Mouse (Mus musculus) stomach, embryonic 14.5 days (tissue): ENCODE results near the gene Phyhd1. TPM values are rescaled to one million over a fixed set of nuclear protein-coding genes. Genes with fewer than 3 reads are reported as not detected.
A peak's percentile ranks its signal among the peaks of the same experiment; 100 is the strongest.

Experiments used
- ATAC-seq: fragments of 200-750 bp; cut with Nextera tagmentation; 2 replicates; pipeline ENCODE4 v1.8.0; 2017; ENCODE audit warnings: low read depth, moderate TSS enrichment; ENCODE audit not compliant: insufficient number of reproducible peaks, insufficient read depth, low FRiP score
- H3K27ac ChIP-seq: fragments of 300-500 bp; sonication (generic); 2 replicates; pipeline ENCODE4 v1.5.1; 2014; ENCODE audit warnings: mild to moderate bottlenecking, low read length, moderate library complexity, mixed read lengths
- H3K27me3 ChIP-seq: fragments of 300-500 bp; sonication (generic); 2 replicates; pipeline ENCODE4 v1.6.1; 2014; ENCODE audit warnings: low read length, control low read depth, mixed read lengths; ENCODE audit not compliant: control insufficient read depth, insufficient read depth
- H3K36me3 ChIP-seq: fragments of 300-500 bp; sonication (generic); 2 replicates; pipeline ENCODE4 v1.6.1; 2014; ENCODE audit warnings: mild to moderate bottlenecking, control low read depth, low read length, moderate library complexity, mixed read lengths; ENCODE audit not compliant: control insufficient read depth, insufficient read depth
- H3K4me1 ChIP-seq: fragments of 300-500 bp; sonication (generic); 2 replicates; pipeline ENCODE4 v1.6.1; 2014; ENCODE audit warnings: low read length, control low read depth, mixed read lengths; ENCODE audit not compliant: control insufficient read depth, insufficient read depth
- H3K4me2 ChIP-seq: fragments of 300-500 bp; sonication (generic); replicated peaks from 2 replicates; pipeline ENCODE4 v1.6.1; 2014; ENCODE audit warnings: low read depth, low read length, control low read depth
- H3K4me3 ChIP-seq: fragments of 300-500 bp; sonication (generic); 2 replicates; pipeline ENCODE4 v1.5.1; 2014; ENCODE audit warnings: low read depth, low read length, control low read depth
- H3K9ac ChIP-seq: fragments of 300-500 bp; sonication (generic); replicated peaks from 2 replicates; pipeline ENCODE4 v1.6.1; 2014; ENCODE audit warnings: low read depth, mild to moderate bottlenecking, control low read depth, low read length, moderate library complexity, mixed read lengths
- H3K9me3 ChIP-seq: fragments of 300-500 bp; sonication (generic); 2 replicates; pipeline ENCODE4 v1.6.1; 2016; ENCODE audit warnings: low read depth, low read length, control low read depth; ENCODE audit not compliant: control insufficient read depth
- WGBS: fragments of 180-500 bp; shearing (Covaris S2); extraction: QIAGEN DNeasy Blood & Tissue Kit; methylation state at CpG from one replicate; pipeline ENCODE4 v1.1.7; 2014; 5-methylcytosine and 5-hydroxymethylcytosine counted together
- polyA plus RNA-seq: library from polyadenylated mRNA; unstranded; fragments of >200 nt; fragmentation: Nextera tagmentation; extraction: Ambion mirVana; gene quantifications from 2 replicates; pipeline ENCODE4 v1.2.1, GENCODE M21; 2014

The Phyhd1 gene
- polyA plus RNA-seq, 1 experiment from 2014 or later, result 16.2 TPM

DNA sequence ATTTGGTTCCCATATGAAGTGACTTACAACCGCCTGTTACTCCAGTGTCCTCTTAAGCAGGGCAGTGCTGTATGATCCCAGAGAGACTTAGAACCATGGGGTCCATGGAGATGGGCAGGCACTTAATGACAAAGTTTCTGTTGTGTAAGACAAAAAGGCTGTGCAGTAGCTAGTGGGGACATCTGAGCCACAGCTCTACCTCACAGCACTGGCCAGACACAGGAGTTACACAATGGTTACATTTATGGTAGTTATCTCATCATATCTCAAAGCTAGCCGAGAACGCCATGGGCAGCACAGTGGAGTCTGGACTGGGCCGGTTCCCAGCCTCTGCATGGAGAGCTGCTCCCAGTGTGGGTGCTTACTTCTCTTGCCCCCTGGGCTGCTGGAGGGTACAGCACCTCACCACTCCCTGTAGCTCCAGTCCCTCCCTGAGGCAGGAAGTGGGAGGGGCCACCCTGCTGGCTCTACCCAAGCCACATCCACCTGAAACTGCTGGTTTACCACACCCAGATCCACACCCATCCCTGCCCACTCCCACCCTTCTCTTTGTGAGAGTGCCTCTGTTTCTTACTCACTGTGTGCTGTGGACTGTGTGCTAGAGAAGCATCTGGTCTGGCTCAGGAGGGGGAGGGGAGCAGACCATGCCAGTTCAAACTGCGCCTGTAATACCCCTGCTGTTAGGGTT is 14.4 kb upstream of the Phyhd1 start:
- WGBS, result 67% methylated on average over 5 of the region's 5 CpGs
- H3K9me3 ChIP-seq, result no peaks in the 10 kb centered on the region
- H3K4me3 ChIP-seq, result no peak overlapping the region
- no peak overlapping the region for H3K4me2 ChIP-seq
- no peaks in the 10 kb centered on the region for H3K27me3 ChIP-seq
- H3K27ac ChIP-seq, result peak overlapping the region; percentile 70
- H3K9ac ChIP-seq, result no peak overlapping the region
- H3K36me3 ChIP-seq, result peaks cover 38% of the 10 kb centered on the region
- ATAC-seq, result peak; percentile 96
- H3K4me1 ChIP-seq, result peaks cover 7% of the 10 kb centered on the region; the same call in 1 of the 2 replicates

DNA sequence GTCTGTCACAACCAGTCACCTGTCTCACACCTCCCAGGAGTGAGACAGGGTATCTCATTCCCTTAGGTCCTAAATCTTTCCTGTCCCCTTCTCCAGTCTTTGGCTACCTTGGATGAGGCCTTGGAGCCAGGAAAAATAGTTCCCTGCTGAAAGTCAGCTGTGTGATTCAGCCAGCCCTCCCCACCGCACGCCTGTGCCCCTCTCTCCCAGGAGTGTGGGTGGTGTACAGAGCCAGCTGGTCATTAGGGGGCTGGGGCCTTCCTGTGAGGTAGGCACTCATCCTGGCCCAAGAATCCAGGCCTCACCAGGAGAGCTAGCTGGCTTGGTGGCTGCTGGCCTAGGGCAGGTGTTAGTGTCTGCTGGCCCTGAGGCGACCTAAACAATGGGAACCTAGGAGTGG is 13.5 kb upstream of the Phyhd1 start:
- H3K36me3 ChIP-seq, result peaks cover 47% of the 10 kb centered on the region
- H3K4me1 ChIP-seq, result peaks cover 7% of the 10 kb centered on the region; the same call in 1 of the 2 replicates
- H3K9ac ChIP-seq, result no peak overlapping the region
- H3K27ac ChIP-seq, result peak overlapping the region; percentile 64
- WGBS, result 63% methylated on average over 3 of the region's 3 CpGs
- H3K9me3 ChIP-seq, result no peaks in the 10 kb centered on the region
- no peak overlapping the region for H3K4me3 ChIP-seq
- no peaks in the 10 kb centered on the region for H3K27me3 ChIP-seq
- no peak for ATAC-seq
- no peak overlapping the region for H3K4me2 ChIP-seq

DNA sequence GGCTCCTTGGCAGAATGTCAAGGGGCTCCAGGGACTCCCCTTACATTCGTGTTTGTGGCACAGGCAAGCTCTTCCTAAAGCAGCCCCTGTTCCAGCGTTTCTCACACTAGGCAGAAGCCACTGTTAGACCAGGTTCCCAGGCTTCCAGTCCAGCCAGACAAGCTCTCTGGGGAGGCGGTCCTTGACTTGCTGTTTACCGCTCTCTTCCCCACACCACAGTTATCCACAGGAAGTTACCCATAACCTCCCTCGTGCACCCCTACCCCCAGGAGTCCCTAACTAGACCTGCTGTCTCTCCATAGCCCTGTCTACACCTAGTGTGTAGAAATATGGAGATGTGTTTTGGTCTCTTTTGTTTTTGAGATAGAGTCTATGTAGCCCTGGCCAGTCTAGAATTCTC is 12.2 kb upstream of the Phyhd1 start:
- Histone ChIP-seq H3K4me1 (peaks cover 7% of the 10 kb centered on the region; the same call in 1 of the 2 replicates), H3K9me3 (no peaks in the 10 kb centered on the region), H3K9ac (no peak overlapping the region), H3K4me3 (no peak overlapping the region), H3K27ac (no peak overlapping the region), H3K4me2 (no peak overlapping the region), H3K27me3 (no peaks in the 10 kb centered on the region), H3K36me3 (peaks cover 50% of the 10 kb centered on the region)
- 85% methylated on average over 5 of the region's 5 CpGs for WGBS
- ATAC-seq, result no peak

DNA sequence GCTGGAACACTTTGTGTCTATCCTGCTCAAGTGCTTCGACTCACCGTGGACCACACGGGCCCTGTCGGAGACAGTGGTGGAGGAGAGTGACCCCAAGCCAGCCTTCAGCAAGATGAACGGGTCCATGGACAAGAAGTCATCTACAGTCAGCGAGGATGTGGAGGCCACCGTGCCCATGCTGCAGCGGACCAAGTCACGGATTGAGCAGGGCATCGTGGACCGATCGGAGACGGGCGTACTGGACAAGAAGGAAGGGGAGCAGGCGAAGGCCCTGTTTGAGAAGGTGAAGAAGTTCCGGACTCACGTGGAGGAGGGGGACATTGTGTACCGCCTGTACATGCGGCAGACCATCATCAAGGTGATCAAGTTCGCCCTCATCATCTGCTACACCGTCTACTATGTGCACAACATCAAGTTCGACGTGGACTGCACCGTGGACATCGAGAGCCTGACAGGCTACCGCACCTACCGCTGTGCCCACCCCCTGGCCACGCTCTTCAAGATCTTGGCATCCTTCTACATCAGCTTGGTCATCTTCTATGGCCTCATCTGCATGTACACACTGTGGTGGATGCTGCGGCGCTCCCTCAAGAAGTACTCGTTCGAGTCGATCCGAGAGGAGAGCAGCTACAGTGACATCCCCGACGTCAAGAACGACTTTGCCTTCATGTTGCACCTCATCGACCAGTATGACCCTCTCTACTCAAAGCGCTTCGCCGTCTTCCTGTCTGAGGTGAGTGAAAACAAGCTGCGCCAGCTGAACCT is 10.2 kb upstream of the Phyhd1 start:
- H3K9me3 ChIP-seq, result no peaks in the 10 kb centered on the region
- H3K4me1 ChIP-seq, result peaks cover 7% of the 10 kb centered on the region; the same call in 1 of the 2 replicates
- H3K9ac ChIP-seq, result no peak overlapping the region
- H3K27ac ChIP-seq, result no peak overlapping the region
- 96% methylated on average over 42 of the region's 42 CpGs for WGBS
- no peak for ATAC-seq
- no peak overlapping the region for H3K4me3 ChIP-seq
- peaks cover 59% of the 10 kb centered on the region for H3K36me3 ChIP-seq
- H3K27me3 ChIP-seq, result no peaks in the 10 kb centered on the region
- no peak overlapping the region for H3K4me2 ChIP-seq

DNA sequence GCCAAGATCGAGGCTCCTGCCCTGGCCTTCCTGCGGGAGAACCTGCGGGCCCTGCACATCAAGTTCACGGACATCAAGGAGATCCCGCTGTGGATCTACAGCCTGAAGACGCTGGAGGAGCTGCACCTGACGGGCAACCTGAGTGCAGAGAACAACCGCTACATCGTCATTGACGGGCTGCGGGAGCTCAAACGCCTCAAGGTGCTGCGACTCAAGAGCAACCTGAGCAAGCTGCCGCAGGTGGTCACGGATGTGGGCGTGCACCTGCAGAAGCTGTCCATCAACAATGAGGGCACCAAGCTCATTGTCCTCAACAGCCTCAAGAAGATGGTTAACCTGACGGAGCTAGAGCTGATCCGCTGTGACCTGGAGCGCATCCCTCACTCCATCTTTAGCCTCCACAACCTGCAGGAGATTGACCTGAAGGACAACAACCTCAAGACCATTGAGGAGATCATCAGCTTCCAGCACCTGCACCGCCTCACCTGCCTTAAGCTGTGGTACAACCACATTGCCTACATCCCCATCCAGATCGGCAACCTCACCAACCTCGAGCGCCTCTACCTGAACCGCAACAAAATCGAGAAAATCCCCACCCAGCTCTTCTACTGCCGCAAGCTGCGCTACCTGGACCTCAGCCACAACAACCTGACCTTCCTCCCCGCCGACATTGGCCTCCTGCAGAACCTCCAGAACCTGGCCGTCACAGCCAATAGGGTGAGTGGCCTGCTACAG is 9.2 kb upstream of the Phyhd1 start:
- peaks cover 68% of the 10 kb centered on the region for H3K36me3 ChIP-seq
- WGBS, result 94% methylated on average over 30 of the region's 30 CpGs
- ATAC-seq, result no peak

GRCm38 (mm10) chr2:30257699-30258460 is 8.1 kb upstream of the Phyhd1 start:
- no peak overlapping the region for H3K27ac ChIP-seq
- 81% methylated on average over 7 of the region's 7 CpGs for WGBS
- H3K4me1 ChIP-seq, result peaks cover under 1% of the 10 kb centered on the region; the same call in 1 of the 2 replicates
- no peaks in the 10 kb centered on the region for H3K9me3 ChIP-seq
- ATAC-seq, result no peak
- peaks cover 75% of the 10 kb centered on the region for H3K36me3 ChIP-seq
- H3K4me3 ChIP-seq, result no peak overlapping the region
- H3K27me3 ChIP-seq, result no peaks in the 10 kb centered on the region
- no peak overlapping the region for H3K4me2 ChIP-seq
- H3K9ac ChIP-seq, result no peak overlapping the region

More for the DNA sequence above, 9.2 kb upstream of the Phyhd1 start:
- Histone ChIP-seq H3K9ac (no peak overlapping the region), H3K27ac (no peak overlapping the region), H3K9me3 (no peaks in the 10 kb centered on the region), H3K4me2 (no peak overlapping the region), H3K27me3 (no peaks in the 10 kb centered on the region), H3K4me3 (no peak overlapping the region), H3K4me1 (peaks cover 5% of the 10 kb centered on the region; the same call in 1 of the 2 replicates)

DNA sequence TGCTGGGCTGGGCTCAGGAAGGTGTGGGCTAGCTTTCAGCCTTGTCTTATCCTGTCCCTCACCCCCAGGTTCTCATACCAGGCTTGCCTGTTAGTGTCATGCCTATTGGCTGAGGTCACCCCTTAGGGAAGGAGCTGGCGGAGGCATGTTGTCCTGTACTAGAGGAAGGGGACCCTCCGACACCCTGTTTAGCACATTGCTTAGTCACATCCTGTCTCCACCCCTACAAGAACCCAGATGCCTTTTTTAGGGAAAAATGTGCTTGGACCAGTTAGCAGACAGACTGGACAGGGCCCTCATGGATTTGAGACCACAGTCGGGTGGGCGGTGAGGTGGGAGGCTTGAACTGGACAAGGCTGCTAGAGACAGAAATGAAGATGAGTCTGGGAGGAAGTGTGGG is 7.4 kb upstream of the Phyhd1 start:
- H3K27ac ChIP-seq, result no peak overlapping the region
- H3K36me3 ChIP-seq, result peaks cover 82% of the 10 kb centered on the region
- WGBS, result 86% methylated on average over 4 of the region's 4 CpGs
- no peak for ATAC-seq
- H3K4me2 ChIP-seq, result no peak overlapping the region
- no peaks in the 10 kb centered on the region for H3K9me3 ChIP-seq
- no peak overlapping the region for H3K4me3 ChIP-seq
- H3K27me3 ChIP-seq, result no peaks in the 10 kb centered on the region
- H3K9ac ChIP-seq, result no peak overlapping the region
- H3K4me1 ChIP-seq, result peaks cover 4% of the 10 kb centered on the region; the same call in 1 of the 2 replicates
